Mouse (Mus musculus) urinary bladder, postnatal 14 days (tissue): ENCODE data around the gene Gm3646.

Source experiments
- DNase-seq: peaks from one replicate; pipeline ENCODE4 v3.0.0; 2021; ENCODE audit warnings: low spot score

Gene Gm3646

DNA sequence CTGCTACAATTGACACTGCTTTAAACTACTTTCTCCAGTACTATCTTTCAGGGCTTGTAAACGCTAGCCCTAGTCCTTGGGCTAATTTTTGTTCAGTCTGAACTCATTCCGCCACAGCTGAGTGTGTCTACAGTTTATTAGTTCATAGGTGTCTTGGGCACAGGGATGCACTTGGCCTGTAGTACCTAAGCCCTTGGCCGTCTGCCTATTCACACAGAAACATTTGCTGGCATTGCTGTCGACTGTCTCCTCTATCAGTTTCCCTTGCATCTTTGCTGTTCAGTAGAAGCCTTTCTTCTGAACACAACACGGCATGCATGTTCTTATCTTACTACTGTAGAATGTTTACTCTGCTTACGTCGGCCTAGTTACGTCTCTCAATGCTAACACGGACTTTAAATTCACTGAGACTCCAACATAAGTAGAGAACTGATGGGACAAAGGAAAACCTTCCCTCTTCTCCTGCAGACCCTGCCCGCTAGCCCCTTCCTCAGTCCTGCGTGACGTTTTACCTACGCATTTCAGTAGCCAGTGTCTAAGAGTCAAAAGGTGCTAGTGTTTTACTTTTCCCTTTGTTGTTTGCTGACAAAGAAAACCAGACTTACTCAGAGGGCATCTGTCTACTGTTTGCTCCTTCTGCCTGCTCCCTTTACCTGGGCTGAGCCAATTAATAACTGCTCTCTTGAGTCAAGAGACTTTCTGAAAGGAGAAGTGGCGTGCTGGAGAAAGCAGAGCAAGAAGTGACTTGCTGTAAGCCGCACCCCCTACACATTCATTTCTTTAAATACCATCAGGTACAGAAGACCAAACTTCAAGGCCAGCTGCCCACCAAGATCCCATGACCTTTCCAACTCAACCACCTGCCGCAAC lies 25.8 kb downstream of the Gm3646 start:
- DNase-seq, result no peak

DNA sequence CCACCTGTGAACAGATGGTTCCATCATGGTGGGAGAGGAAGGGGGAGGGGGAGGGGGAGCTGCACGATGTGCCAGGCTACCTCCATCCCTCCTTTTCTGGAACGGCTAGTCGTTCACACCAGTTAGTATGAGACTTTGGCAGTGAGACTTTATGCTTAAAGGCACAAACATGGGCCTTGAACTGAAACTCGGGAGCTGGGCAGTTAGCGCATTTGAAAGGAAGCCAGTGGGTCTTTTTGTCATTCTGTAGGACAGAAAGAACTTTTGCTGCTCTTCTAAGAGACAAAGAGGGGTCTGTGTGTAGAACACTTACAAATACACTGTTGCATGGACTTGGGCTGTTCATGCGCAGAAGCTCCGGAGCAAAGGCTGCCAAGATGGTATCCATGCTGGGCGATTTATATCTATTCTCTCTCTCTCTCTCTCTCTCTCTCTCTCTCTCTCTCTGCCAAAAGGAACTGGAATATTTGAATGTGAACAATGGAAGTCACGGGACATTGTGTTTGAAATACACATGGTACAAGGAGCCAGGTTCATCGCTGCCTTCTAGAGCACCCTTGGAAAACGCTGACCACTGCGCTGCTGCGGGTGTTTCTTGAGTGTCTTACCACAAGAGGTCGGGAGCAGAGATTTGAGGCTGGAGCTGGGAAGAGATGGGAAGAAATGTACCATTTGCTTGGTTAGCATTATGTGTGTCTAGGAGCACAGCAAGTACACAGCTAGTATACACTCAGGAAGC lies 31.0 kb downstream of the Gm3646 start:
- no peak for DNase-seq

GRCm38 (mm10) chr1:39773551-39773950 lies 31.6 kb downstream of the Gm3646 start:
- DNase-seq, result no peak

DNA sequence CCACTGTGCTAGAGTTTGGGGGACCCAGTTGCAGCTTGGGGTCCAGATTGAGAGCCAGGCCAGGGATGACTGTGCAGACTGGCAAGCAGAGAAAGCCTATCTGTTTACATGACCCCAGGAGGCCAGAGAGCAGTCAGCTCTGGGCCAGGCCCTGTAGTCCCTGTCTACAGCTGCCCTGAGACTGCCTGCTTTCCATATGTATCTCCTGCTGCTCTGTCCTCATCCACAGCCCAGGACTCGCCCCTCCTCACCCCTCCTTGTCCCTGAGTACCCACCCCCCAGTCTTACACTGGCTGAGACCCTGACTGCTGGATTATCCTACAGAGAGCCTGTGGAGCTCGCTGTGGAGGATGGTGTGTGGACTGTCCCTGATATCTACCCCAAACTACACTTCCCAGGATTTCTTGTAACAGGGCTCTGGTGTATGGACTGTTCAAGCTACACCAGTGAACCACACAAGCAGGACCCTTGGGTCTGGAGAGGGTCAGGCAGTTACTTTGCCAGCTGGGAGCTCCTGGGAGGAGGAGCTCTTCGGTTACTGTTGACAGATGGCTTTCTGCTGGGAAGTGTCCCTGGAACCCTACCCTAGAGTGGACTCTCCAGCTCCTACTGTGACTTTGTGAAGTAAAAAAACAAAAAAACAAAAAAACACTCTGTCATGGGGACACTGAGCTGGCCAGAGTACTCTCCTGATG lies 32.6 kb downstream of the Gm3646 start:
- no peak for DNase-seq

DNA sequence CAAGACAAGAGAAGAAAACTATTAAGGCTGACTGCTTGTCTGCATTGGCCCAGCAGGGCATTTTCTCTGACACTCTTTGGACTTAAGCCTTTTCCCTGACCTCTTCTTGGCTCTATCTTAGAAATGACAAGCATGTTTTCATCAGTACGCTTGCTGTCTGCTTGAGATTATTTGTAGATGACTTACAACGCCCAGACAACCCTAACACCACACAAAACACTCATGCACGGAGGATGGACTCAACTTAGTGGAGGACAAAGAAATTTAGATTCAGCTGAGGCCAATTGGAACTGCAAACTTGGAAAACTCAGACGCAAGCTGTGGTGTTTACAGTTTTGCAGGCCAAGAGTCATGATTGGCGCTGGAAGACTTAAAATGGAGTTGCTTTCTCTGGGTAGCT lies 34.7 kb downstream of the Gm3646 start:
- DNase-seq, result no peak

- DNase-seq, result no peak
Observed at GRCm38 (mm10) chr1:39768017-39768416, 37.1 kb downstream of the Gm3646 start.

DNA sequence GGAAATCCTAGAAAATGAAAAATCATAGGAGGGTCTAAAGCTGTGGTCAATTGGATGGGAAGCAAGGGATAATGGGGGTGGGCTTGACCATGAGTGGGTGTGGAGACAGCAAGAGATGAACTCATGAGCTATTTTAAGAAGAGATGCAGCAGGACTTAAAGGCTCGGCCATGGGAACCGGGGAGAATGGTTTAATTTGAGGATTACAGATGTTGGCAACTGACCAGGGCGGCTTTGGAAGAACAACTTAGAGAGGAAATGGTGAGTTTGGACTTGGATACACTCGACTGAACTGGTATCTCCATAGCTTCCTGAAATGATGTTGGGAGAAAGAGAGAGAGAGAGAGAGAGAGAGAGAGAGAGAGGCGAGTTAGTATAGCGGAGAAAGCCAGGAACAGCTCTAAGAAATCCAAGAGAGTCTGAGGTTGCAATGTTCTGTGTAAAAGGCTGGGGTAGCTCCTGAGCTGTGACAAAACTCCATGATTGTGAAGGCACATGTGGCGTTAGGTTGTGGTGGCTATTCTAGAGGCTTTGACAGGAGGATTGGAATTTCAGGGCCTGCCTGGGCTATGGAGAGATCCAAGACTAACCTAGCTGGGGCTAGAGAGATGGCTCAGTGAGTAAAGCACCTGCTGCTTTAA lies 39.2 kb downstream of the Gm3646 start:
- no peak for DNase-seq

DNA sequence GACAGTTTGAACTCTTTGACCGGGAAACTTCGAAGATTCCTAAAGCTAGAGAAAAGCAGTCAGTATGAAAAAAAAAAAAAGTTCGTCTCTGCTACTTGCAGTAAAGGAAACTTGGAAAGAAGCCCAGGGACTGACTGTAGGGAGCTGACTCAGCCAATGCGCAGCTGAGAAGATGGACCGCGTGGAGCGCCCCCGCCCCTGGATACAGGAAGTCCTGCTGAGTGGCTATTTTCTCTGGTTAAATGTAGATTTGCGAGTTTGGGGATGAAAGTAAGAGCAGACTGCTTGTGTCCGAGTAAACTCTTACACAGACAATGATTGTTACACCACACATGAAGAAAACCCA lies 43.1 kb downstream of the Gm3646 start:
- DNase-seq, result peak; percentile 86

DNA sequence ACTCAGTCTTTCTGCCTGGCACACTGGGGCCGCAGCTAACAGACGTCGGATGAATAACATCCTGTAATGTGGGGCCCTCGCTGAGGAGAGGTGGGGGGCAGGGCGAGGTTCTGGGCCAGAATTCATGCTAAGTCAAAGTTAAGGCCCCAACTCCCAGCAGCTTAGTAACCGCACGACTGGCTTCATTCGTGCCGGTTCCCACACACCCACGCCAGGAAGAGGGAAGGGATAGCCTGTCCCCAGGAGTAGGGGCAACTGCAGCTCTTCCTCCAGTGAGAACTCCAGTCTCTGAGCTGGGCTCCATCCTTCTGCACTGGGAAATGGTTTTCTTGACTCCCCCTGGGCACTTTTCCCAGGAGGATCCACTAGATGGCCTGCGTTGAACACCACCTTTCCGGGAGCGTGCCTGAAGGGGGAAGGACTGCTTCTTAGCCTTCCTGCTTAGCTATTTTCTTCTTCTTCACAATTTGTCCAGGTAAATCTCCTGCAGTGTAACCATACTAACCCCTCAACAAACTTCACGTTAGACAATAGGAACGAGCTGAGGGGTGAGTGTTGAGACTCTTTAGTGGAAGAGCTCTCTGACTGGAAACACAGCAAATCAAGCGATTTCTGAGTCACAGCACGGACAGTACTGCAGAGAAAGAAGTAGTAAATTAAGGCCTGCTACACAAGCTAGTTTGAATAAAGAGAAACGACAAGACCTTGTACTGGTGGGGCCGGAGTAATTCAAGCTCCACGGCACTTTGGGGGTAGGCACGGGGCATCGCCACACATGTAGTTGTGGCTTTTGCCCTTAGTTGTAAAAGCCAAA lies 43.7 kb downstream of the Gm3646 start:
- DNase-seq, result peak; percentile 71

DNA sequence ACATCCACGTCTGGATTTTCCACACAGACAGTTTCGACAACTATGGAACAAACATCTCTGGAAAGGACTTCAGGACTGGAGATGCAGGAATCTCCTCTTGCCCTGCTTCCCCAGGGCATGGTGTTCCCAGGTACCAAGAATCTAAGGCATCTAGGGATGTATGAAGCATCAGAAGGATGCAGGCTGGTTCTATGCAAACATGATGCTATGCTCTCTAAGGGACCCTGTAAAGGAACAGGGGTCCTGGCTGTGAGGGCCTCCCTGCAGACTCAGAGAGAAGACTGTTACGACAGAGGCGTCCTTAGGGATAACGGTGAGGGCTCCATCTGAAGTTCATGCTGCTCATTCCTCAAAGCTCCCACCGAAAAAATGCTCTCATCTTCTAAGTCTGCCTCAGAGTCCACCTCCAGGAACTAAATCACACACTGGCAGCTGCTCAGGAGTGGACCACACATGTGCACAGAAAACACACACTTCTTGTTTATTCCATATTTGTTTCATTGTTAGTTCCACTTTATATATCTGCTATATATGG lies 44.9 kb downstream of the Gm3646 start:
- DNase-seq, result no peak

DNA sequence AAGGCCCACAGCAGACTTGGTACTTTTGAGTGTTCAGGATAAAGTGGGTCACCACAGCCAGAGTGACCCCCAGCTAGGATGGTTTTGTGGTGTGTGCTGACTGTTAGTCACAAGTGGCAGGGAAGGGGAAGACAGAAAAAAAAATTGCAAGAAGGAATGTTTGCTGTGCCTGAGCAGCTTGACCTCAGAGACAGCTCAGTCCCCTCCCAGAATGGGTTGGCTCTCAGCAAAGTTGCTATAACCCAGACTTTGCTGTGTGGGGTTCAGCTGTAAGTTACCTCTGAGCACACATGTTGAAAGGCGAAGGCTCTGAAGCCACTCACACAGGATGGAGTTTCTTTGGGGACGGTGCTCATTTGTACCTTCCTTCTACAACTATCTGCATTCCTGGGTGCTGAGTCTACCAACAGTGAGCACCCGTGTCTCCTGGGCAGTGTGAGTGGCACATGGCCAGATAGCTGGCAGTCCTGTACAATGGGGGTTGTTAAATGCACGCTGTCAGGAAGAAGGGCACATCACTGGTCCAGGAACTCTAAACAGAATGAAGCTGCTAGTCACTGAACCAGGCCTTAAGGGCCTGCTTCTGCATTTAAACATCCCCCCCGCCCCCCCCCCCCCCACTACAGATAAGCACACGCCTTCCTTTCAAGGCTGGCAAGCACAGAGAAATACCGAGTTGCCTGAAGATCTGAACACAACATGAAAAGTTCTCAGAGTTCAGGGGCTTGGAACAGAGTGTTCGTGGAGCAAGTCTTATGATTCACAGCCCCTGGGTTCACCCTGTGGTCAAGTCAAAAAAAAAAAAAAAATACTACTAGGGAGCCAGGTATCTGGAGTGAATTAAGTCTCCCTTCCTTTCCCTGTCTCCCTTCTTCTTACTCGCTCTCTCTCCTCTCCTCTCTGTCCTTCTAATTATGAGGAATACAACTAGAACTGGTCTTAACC lies 45.6 kb downstream of the Gm3646 start:
- peak; percentile 61 for DNase-seq

GRCm38 (mm10) chr1:39758244-39758643 lies 46.9 kb downstream of the Gm3646 start:
- DNase-seq, result no peak

GRCm38 (mm10) chr1:39756952-39757351 lies 48.2 kb downstream of the Gm3646 start:
- peak; percentile 55 for DNase-seq

GRCm38 (mm10) chr1:39754224-39754957 lies 50.7 kb downstream of the Gm3646 start:
- DNase-seq, result no peak
